Mouse (Mus musculus) fat pad, adult 2 months (tissue): ENCODE data around the gene Hhatl.
A peak's percentile ranks its signal among the peaks of the same experiment; 100 is the strongest.

Source experiments
- DNase-seq: peaks from one replicate; pipeline ENCODE4 v3.0.0-alpha.2; 2011; ENCODE audit warnings: low read depth, low spot score; ENCODE audit errors: extremely low read depth

The Hhatl gene

GRCm38 (mm10) chr9:121791757-121792521, at the start of gene Hhatl:
Gene Hhatl (minus strand): TSS chr9:121792507.
- no peak for DNase-seq

- no peak for DNase-seq
Observed at GRCm38 (mm10) chr9:121839622-121839965, 47.3 kb upstream of the Hhatl start.

GRCm38 (mm10) chr9:121838829-121839621, 46.7 kb upstream of the Hhatl start, which contains the start of gene Ccdc13:
Gene Ccdc13 (minus strand): TSS chr9:121839461.
- no peak for DNase-seq

- no peak for DNase-seq
Observed at GRCm38 (mm10) chr9:121838008-121838407, 45.7 kb upstream of the Hhatl start.

- DNase-seq: no peak
Observed at GRCm38 (mm10) chr9:121833825-121834224, 41.5 kb upstream of the Hhatl start.

GRCm38 (mm10) chr9:121830956-121831293, 38.6 kb upstream of the Hhatl start:
- no peak for DNase-seq

- no peak for DNase-seq
Observed at GRCm38 (mm10) chr9:121830243-121830955, 38.1 kb upstream of the Hhatl start.

GRCm38 (mm10) chr9:121829270-121829992, 37.1 kb upstream of the Hhatl start:
- DNase-seq: no peak

- DNase-seq: no peak
Observed at GRCm38 (mm10) chr9:121828314-121828713, 36.0 kb upstream of the Hhatl start.

- DNase-seq: no peak
Observed at GRCm38 (mm10) chr9:121826356-121826755, 34.0 kb upstream of the Hhatl start.

- no peak for DNase-seq
Observed at GRCm38 (mm10) chr9:121823991-121824390, 31.7 kb upstream of the Hhatl start.

GRCm38 (mm10) chr9:121823051-121823450, 30.7 kb upstream of the Hhatl start:
- DNase-seq: peak; percentile 77

GRCm38 (mm10) chr9:121822585-121822991, 30.3 kb upstream of the Hhatl start:
- no peak for DNase-seq

- DNase-seq: no peak
Observed at GRCm38 (mm10) chr9:121820765-121821164, 28.5 kb upstream of the Hhatl start.

GRCm38 (mm10) chr9:121819771-121820471, 27.6 kb upstream of the Hhatl start:
- peak; percentile 76 for DNase-seq

GRCm38 (mm10) chr9:121819073-121819770, 26.9 kb upstream of the Hhatl start:
- DNase-seq: no peak

GRCm38 (mm10) chr9:121815183-121815582, 22.9 kb upstream of the Hhatl start:
- DNase-seq: no peak

GRCm38 (mm10) chr9:121810081-121810821, 17.9 kb upstream of the Hhatl start:
- DNase-seq: no peak

GRCm38 (mm10) chr9:121808511-121808910, 16.2 kb upstream of the Hhatl start:
- no peak for DNase-seq
